Mouse (Mus musculus) thymus, postnatal 4 days (tissue): ENCODE results near the gene Zbtb16.

Experiments used
- DNase-seq: peaks from one replicate; pipeline ENCODE4 v3.0.0; 2021

Zbtb16 gene

DNA sequence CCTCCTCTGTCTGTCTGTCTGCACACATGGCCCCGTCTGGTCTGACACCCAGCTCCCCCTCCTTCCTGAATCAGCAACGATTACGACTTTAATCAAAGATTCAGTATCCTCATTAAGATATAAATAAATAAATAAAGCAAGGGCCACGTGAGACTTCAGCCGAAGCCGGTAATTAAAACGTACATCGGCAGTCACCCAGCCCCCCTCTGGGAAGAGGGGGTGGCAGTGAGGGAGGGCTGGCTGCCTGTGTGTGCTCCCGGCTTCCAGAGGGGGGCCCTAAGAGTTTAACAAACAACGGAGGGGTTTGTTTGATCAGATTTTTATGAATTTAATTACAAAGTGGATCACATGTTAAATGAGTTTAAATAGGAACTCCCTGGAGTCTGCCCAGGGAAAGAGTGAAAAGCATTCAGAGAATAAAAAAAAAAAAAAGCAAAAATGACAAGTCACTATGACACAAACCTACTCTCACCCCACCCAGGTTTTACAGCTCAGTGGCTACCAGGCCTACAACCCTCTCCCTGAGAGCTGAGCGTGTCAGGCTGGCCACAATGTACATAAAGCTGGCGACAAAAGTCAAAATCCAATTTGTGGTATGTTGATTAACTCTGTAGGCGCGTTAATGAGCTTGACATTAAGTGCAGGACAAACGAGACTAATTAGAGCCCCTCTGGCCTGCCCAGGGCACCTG, 173.5 kb downstream of the Zbtb16 start:
- DNase-seq = no peak

DNA sequence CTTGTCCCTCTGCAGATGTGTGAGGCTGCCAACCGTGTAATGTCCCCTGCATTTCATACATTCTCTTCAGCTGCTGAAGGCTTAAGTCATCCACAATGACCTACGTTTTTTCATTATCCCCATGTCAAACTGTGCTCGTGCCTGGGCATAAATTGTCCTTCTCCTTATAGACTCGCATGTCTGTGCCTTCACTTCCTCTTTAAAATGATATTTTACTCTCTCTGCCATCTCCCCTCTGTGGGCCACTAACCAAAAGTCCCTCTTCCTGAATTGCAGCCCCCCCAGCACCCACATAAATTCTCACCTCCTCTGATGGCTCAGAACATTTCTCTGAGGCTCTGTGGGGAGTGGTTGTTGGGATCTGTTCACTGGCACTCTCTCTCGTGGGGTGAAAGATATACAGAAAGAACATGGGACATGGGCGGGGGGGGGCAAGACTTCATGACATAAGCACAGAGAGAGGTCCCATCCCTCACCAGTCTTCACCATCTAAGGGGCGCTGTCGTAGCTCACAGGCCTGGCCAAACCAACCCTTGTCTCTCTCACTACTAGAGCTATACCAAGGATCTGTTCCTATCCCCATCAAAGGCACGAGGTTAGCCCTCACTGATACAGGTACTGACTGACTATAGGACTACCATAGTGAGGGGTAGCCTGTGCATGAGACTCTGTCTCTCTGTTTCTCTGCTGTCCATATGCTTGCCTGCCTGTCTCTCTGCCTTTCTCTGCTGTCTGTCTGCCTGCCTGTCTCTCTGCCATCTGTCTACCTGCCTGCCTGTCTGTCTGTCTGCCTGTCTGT, 174.6 kb downstream of the Zbtb16 start:
- DNase-seq = no peak

DNA sequence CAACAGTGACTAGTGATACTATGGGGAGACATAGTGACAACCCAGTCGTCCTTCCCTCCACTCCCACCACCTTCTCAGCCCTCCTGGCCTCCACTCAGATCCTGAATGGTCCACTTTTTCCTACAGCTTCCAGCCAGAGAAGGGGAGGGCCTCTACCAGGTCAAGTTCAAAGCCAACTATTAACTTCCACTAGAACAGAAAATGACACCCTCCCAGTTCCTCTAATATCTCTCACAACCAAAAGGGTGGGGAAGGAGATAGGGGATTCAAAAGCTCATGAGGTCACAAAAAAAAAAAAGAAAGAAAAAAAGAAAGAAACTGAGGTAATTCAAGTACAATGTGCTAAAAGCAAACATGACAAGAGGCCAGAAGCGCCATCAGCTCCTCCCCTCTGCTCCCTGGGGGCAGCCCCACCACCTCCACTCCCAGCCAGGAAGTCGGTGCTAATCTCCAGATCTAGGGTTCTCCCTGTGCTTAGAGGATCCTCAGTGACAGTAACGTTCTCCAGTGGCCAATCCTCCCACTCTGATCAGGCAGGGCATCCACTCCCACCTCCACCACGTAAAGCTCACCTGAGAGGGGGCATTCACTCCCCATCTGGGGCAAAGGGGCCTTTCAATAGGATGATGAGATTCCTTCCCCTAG, 180.4 kb downstream of the Zbtb16 start:
- DNase-seq = no peak

DNA sequence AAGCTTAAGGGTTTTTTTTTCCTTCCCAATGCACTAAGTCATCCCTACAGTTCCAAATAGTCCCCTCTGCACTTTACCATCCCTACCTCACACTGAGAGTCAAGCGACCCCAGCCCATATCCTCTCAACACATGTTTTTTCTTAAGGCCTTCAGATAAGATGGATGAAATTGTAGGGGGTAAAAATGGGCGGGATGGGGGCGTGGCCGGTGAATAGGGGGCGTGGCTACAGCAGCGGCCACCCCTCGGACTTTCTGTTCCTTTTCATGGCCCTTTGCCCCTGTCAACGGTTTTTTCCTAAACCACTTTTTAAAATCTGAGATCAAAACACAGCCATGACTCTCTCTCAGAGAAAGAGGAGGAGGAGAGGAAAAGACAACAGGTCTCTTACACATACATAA, 181.3 kb downstream of the Zbtb16 start:
- DNase-seq = peak; percentile 19

DNA sequence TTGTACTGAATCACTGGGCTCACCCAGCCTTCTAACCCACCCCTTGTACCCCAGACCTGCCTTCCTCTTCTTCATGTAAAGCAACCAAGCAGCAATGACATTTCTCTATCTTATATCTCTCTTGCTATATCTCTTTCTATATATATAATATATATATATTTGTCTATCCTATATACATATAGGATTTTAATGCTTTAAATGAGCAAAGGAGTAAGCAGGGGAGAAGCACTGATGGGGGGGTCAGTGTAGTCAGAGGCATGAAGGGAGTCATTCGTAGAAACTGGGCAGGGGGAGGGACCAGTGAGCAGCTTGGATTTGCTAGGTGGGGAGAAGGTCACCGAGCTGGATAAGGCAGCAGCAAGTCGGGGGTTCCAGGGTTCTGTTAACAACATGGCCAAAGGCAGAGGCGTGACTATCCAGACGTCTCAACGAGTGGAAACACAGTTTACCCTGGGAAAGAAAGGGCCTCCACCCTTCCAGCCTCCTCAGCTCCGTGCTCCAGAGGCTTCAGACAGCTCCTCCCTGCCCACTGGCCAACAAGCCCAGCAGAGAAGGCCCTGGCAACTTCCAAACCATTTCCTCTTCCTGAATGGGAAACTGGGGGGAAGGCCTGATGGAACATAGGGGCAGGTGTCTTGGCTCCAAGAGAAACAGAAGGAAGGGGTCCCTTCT, 182.5 kb downstream of the Zbtb16 start:
- no peak for DNase-seq

DNA sequence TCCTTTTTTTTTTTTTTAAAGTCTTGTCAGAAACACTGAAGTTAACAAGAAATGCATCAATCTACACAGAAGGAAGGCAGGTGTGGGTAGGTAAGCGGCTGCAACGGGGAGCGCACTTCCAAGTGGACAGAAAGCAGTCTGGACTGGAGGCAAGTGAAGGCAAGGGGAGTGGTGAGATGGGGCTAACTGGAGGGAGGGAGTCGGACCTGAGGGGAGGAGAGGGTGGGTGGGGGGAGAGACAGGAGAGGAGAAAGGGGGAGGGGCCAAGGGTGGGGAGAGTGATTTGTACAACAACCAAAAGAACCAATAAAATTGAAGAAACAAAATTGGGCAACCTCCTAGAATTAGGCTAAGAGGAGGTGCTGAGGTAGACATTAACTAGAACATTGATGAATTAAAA, 184.0 kb downstream of the Zbtb16 start:
- peak; percentile 10 for DNase-seq

DNA sequence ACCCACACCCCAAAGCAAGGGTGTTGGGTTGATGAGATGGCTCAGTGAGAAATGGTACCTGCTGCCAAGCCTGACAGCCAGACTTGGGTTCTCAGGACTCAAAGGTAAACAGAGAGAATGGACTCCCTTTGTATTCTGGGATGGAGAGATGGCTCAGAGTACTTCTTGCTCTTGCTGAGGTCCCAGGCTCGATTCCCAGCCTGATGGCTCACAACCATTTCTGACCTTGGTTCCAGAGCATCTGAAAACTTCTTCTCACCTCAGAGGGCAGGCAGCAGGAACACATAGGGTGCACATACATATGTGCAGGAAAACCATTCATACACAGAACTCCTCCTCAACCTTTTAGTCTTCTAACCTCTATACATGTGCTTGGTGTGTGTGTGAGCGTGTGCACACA, 185.2 kb downstream of the Zbtb16 start:
- DNase-seq = peak; percentile 11

DNA sequence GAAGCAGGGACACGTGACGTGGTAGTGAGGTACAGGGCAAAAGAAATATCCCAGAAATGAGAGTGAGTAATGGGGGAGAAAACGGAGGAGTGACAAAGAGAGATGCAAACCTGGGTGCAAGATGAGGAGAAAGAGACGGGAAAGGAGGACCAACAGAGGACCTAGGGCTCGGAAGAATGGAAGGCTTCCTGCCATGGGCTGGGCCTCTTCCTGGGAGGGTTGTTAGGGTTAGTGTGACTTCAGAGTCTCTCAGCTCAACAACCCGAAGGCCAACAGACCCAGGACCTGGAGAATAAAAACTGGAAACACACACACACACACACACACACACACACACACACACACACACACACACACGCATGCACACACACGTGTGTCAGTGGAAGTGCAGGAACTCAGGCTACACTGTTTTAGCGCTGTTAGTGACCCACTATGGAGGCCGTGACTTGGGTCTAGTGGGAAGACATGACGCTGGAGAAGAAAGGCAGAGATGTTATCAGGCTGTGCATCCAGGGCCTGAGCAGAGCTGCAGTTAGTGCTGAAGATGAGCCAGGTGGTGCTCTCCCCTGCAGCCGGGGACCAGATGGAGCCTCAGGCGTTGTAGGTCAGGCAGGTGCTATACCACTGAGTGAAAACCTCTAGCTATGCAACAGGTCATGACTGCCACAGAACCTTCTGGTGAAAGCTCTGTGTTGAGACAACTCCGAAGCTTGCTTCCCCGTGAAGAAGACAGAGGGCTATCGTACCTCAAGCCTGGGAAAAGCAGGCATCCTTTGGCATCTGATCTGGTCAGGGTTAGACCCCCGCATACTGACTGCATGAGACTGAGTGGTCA, 186.0 kb downstream of the Zbtb16 start:
- peak; percentile 64 for DNase-seq

DNA sequence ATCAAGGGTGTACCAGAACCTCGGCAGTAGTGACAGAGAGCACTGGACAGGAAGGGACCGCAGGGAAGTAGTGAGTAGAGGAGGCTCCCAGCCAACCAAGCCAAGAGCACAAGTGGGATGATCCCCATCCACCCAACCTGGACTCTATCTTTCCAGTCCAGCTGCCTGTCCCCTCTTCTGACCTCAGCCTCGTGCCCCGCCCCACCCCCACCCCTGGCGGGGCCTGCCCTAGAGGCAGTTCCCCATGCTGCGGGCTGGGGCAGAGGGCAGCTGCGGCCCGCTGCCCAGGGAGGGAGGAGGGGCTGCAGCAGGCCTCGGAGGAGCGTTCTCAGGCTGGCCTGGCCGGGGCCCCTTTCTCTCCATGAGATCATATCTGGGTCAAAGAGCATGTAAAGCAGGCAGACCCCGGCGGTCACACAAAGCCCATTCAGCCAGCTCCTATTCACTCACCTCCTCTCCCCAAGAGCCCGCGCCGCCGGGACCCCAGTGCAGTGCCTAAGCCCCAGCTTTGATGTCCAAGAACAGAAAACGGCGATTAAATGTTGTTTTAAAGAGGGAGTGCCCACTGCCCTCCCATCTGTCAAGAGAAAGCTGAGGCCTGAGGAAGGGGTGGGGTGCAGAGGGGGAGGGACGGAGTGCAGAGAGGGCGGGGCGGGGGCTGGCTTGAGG, 186.8 kb downstream of the Zbtb16 start:
- peak; percentile 56 for DNase-seq

DNA sequence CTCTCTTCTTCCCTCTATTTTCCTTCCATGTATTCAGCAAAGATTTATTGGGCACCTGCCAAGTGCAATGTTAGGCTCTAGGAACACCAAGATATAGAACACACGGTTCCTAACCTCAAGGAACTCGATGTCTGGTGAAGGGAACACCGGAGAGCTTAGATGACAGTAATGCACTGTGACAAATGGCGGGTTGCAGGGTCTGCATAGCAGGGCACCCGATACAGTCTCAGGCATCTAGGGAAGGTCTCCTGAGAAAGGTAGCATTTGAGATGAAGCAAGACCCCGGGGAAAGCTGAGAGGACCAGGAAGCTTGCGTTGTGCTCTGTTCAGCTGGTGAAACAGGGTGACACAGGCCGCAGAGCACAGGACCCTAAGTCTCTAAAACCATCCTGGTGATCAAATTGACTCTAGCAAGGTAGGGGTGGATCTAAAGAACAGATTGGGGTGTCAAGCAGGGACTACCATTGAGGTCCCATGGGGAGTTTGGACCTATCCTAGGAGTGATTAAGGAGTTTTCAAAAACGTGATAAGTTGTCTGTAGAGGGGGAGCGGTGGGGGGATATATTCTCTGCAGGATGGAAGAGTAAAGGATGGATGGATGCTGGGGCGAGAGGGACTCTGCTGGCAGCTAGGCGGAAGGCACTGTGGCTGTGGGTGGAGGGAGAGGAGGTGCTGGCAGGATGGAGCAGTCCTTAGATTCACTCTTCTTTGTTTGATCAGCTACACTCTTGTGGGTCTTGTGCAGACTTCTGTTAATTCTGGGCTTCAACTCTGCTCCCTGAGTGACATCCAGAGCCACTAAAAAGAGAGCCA, 187.5 kb downstream of the Zbtb16 start:
- peak; percentile 31 for DNase-seq

DNA sequence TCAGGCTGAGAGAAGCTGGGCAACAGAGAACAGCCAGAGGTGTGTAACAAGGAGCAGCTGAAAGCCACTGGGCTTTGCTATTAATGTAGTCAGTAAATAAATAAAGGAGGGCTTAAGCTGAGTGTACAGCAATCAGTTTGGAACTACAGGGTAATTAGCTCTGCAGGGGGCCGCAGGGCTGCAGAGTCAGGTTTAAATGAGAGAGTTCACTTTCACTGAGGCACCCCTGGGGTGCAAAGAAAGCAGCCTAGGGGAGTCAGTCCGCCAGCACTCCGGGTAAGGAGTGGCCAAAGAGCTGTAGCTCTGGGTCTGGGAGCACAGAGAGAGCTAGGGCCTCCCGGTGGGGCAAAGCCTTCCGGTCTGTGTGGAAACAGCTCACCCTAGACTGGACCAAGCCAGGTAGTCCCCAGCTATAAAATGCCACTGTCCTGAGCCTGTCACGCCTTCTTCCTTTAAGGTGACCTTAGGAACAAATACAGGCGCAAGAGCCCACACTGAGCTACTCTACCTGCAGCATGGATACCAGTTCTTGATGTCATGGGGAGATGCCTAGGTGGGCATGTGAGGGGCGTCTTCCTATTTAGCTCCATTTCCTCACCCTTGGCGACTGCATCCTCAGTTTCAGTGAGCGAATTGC, 188.3 kb downstream of the Zbtb16 start:
- no peak for DNase-seq

DNA sequence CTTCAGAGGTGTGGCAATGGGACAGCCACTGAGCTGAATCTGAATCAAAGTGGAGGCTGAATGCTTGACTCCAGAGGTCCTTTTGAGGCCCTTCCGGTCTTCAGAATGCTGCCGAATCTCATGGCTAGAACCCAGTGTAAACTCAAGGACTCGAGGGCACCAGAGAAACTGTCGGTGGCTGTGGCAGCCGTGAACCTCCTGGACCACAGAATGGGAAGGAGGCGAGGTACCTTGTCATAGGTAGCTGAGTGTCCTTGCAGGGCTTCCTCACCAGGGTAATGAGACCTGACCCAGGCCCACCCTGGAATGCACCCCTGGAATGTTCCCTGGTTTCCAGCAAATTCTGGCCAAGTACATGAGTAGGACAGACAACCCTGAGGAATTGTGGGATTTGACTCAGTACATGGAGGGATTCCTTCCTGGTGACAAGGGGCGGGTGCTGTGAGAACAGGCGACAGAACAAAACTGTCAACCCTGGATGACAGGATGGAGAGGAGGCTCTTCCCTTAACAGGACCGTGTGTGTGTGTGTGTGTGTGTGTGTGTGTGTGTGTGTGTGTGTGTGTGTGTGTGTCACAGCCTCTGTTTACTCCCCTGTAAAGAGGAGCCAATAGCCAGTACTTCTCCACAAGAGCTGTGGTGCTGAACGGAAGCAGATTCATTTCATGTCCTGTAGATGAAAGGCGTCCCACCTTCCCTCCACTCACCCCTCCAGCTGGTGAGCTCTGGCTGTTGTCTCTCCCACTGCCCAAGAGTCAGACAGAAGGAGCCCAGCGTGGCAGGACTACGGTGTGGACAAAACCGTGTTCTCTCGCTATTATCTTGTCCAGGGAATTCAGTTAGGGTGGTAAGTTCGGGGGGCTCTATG, 189.0 kb downstream of the Zbtb16 start:
- DNase-seq = no peak

DNA sequence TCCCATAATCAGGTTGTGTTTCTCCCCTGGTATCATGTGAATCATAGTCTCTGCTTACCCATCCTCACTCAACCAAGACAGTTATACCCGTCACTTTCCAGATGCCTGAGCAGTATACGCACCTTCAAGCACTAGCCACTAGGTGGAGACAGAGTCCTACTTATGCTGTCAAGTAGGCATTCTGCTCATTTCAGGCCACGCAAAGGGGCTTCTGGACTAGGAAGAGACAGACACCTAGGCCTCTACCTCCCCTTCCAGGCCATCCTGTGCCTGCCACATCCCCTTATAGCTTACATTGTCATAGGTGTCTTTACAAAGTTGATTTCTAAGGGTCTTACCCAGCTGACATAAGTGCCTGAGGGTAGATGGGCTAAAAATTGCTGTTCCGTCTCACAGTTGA, 189.8 kb downstream of the Zbtb16 start:
- DNase-seq = peak; percentile 75

DNA sequence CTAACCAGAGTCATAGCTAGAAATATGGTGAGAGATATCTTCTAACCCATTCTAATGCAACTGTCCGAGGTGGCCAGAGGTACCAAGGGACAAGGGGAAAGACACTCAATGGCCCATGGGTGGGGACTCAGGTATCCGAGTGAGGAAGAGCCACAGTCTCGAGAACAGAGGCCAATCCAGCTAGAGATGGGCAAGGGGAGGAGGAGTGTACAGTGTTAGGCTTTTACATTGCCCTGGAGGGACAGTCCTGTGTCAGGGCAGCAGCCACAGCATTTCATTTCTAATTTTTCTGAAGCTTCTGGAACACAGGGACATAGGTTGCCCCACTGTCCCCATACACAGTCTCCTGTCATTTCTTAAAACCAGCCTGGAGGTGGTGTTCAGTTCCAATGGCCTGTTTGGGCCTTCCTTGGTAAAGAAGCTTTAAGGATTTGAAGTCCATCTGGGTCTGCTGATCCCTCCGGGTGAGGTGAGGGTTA, 190.3 kb downstream of the Zbtb16 start:
- DNase-seq = no peak

DNA sequence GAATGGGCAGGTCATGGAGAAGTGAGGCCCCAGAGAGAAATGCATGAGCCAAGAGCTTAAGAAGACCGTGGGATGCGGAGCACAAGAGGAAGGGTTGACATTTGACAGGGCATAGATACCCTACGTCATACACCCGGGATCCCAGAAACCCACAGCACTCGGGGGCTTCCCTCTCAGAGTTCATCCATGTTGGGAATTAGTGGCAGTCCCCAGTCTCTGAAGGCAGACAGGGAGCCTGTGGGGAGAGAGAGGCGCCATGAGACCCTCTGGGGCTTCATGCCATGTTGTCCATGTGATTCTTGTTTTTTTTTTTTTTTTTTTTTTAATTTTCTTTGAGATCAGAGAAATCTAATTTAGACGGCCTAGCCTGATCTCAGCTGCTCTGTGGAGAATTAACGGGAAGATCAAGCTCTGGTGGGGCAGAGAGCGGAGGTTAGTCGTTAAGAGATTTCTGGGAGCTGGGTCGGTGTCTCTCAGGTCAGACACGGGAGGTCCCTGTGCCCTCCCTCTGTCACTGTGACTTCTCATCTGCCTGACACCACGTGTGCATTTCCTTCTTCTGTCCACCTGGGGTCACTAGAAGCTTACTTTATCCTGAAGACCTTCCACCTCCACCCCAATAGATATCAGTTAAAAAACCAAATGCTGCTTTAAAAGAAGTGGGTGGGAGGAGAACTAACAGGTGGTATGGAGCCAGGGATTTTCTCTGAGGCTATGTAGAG, 190.9 kb downstream of the Zbtb16 start:
- DNase-seq = peak; percentile 46

DNA sequence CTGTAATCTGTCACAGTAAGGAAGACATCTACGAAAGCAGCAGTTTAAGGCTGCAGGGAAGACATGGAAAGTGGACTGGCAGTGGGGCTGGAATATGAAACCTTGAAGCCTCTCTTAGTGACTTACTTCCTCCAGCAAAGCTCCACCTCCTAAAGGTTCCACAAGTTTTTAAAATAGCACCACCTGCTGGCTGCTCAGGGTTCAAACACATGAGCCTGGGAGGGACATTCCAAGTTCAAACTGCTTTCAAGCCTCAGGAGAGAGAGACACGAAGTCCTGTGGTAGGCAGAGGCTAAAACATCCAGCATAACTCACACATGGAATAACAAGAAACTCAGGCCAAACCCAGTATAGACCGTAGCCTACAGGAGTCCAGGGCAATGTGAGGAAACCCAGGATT, 191.6 kb downstream of the Zbtb16 start:
- DNase-seq = no peak

DNA sequence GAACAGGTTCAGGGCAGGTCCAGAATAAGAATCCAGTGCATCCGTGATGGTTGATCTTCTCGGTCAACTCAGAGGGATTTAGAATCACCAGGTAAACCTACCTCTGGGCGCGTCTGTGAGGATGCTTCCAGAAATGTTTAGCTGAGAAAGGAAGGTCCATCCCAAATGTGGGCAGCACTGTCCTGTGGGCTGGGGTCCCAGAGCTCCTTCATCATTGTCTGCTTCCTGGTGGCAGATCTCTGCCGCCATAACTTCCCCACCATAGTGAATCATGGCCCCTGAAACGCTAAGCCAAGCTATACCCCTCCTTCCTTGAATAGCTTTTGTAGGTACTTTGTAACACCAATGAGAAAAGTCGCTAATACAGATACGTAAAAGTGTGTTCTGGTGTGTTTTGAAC, 194.4 kb downstream of the Zbtb16 start:
- no peak for DNase-seq

DNA sequence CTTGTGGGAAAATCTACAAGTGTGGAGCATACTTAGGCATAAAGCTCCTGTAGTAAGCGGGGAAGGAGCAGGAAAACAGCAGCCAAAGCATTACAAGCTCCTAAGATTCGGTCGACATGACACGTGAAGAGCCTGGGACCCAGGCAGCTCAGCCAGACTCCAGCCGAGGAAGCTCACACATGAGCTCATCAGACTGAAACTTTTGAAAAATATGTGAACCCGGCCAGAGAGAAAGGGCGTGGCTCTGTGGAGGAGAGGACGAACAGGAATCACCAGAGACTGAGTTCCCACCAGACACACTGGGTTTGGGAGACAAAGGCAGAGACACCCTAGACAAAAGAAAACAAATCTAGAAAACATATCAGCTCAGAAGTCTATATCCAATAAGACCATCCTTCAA, 195.1 kb downstream of the Zbtb16 start:
- no peak for DNase-seq
